Mouse (Mus musculus) gonadal fat pad, adult 2 months (tissue): ENCODE measurements around the gene Wfdc15a. TPM values are rescaled to one million over a fixed set of nuclear protein-coding genes. Genes with fewer than 3 reads are reported as not detected.

ENCODE experiments used
- DNase-seq: peaks from one replicate; pipeline ENCODE4 v3.0.0-alpha.2; 2012; ENCODE audit warnings: low read depth
- polyA plus RNA-seq: library from polyadenylated mRNA; depleted of rRNA; stranded (reverse); fragments of >200 nt; gene quantifications from 2 replicates; pipeline ENCODE4 v1.2.3, GENCODE M21; 2012; rRNA removed

The Wfdc15a gene
- polyA plus RNA-seq, 1 experiment: 0.63 TPM

- DNase-seq: no peak
Observed at GRCm38 (mm10) chr2:164177831-164178230, 22.1 kb downstream of the Wfdc15a start.

- DNase-seq: no peak
Observed at GRCm38 (mm10) chr2:164175850-164176249, 24.1 kb downstream of the Wfdc15a start.

GRCm38 (mm10) chr2:164174649-164175395 is 25.1 kb downstream of the Wfdc15a start:
- DNase-seq: no peak

DNA sequence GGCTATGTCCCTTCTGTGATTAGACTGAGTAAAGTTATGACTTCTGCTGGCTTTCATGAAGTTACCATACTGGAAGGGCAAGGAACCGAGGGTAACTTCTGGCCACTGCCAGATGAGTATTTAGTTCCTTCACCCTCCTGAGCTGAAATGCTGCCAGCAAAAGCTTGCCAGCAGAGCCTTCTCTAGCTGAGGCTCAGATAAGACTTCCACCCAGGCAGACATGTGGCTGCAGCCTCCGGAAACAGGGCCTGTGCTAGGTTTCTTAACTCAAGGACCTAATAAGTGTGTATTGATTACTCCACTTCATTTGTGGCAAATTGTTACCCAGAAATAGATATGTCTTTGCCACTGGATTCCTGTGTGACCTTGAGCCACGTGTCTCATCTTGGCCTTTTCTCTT is 26.5 kb downstream of the Wfdc15a start:
- DNase-seq: no peak

DNA sequence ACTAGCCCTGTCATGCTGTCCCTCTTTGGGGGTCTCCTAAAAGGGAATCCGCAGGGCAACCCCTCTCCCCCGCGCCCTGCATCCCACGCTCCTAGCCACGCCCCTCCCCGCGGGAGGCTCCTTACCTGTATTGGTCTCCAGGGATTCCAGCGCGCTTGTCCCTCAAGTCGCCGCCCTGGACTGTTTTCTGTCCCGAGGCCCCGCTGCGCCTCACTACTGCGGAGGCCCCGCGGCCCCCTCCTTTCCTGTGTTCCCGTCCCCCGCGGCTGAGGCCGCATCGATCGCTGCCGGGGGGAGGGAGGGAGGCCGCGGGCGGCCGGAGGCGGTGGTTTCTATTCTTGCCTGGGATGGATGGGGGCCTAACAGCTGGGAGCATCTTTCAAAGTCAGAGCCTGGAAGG is 29.0 kb downstream of the Wfdc15a start, which contains the start of gene Kcns1:
Gene Kcns1, minus strand, starts transcription at position 212 of the 400 bp plus-strand sequence.
- DNase-seq: no peak

- no peak for DNase-seq
Observed at GRCm38 (mm10) chr2:164170326-164170725, 29.6 kb downstream of the Wfdc15a start.

- DNase-seq: no peak
Observed at GRCm38 (mm10) chr2:164168571-164168946, 31.4 kb downstream of the Wfdc15a start.

DNA sequence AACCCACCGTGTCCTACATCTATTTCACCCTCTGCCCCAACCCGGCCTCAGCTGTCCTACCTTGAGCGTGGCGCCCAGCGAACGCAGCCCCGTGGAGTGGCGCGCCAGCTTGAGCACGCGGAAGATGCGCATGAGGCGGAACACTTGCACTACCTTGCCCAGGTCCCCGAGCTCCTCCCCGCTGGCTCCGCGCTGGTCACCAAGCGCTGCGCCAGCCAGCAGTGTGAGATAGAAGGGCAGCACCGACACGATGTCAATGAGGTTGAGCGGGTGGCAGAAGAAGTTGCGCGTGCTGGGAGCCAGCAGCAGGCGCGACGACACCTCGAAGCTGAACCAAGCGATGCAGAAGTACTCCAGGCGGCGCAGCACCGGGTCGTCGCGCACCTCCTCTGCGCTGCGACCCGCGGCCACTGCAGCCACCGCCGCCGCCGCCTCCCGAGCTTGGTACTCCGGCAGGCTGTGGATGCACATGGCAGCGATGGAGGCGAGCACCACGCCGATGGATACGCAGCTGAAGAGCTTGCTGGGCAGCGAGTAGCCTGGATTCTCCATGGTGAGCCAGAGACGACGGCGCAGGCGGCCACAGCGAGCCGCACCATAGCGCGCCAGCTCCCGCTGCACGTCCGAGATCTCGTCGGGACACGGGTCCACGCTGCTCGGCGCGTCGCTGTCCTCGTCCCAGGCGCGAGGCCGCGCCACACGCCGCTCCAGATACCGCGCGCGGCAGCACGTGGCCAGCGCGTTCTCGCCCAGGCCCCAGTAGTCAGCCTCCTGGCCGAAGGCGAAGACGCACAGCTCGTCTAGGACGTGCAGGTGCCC is 32.0 kb downstream of the Wfdc15a start:
- DNase-seq: no peak

GRCm38 (mm10) chr2:164164941-164165340 is 35.0 kb downstream of the Wfdc15a start:
- DNase-seq: no peak

DNA sequence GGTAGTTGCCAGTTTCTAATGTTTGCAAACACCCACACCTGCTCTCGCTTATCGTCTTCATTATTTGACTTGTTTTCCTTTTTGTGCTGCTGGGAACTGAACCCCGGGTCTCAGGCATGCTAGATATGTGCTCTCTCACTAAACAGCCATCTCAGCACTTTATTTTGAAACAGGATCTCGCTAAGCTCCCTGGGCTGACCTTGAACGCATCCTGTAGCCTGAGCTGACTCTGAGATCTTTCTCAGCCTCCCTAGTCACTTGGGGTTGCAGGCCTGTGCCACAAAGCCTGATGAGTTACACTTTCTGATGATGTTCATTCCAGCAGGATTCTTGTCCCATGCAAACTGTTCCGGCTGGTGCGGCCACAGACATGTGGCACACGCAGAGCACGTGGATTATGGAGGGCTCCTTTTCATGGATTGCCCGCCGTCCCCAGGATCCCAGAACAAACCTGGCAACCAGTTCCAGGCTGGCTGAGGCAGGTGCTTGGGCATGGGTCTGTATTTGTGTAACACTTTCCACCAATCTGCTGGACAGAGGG is 38.3 kb downstream of the Wfdc15a start:
- no peak for DNase-seq

DNA sequence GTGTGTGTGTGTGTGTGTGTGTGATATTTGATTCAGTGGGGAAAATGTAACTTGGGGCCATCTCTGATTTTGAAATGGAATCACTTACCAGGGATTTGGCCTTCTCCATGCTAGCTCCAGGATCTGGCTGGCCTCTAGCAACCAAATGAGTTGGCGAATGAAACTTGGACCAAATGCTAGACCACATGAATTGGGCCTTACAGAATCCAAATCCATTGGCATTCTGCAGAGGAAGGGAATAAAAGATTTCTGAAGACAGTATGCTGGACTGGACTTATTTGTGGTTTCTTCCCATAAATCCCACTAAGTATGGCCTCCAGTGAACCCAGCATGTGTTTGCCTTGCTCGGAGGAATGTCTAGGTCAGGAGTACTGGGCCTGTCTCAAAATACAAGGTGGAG is 41.1 kb downstream of the Wfdc15a start:
- DNase-seq: no peak

DNA sequence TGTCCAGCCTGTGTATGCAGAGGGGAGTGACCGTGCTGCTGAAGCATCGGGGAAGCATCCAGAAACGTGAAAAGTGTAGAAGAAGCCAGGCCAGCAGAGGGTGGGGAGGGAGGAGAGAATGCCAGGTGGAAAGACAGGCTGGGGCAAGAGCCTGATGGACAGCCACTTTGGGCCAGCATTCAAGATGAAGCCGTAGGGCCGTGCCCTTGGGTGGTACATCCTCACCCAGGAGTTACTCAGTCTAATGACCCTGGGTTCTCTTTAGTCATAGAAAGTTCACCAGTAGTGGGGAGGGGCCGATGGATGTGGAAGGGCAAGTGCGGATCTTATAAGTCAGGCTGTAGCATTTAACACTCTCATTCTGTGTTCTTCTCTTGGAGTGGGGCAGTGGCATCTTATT is 43.8 kb downstream of the Wfdc15a start:
- DNase-seq: no peak

DNA sequence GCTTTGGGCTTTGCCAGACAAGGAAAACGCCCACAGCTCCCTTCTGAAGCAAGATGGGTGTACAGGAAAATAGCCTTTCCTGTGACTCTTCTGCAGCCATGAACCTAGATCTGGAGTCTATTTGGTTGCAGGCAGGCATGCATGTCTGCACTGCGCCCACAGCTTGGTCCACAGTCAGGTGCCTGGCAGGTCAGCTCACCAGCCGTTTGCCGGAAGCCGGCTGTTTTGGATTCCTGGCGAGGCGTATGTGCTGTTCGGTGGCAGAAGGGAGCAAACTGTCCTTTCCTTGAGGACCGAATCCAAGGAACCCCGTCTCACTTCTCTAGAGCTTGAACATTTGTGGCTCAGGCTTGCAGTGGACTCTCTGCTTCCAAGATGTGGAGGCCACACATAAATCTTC is 45.9 kb downstream of the Wfdc15a start:
- no peak for DNase-seq

DNA sequence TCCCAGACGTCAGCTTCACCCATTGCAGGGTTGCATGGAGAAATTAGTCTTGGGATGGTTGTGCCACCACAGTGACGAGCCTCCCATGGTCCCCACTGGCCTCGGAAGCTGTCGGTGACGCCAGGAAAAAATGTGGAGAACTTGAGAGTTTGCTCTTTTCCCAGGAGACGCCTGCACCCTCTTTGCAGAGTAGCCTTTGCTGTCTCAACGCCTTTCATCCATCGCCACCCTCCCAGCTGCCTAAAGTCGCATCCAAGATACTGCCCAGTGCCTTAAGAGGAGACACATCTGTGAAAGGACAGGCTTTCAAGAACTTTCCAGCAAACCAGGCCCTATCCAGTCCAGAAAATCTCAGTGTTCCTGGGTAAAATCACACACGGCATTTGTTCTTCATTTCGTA is 47.6 kb downstream of the Wfdc15a start:
- no peak for DNase-seq

DNA sequence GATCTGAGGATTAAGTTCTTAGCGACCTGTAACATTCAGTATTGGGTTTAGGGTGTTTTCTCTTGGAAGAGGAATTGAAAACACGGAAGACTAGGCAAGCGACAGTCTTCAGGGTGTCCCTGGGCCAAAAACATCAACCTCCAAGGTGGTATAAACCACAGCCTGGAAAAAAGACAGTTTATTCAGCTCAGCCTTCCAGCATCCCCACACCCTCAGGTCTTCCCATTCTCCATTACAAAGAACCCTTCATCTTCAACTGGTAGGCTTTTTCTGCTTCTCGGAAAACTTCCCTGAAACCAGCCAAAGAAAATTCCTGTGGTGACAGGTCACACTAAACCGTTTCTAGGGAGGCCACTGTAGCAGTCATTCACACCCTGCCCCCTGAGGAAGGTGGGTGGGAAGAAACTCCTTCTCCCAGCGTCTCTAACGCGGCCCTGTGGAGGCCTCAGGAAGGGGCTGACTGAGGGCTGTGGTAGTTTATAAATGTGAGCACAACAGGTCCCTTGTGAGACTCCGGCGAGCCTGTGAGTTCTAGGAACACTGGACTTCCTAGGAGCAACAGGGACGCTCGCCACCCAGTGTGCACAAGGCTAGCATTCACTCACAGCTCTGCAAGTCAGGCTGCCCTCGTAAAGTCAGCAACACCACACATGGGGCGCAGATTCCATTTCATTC is 49.7 kb downstream of the Wfdc15a start:
- DNase-seq: no peak

Other genes starting within 250 kb of the Wfdc15a start
- gene Ywhab, start 205.2 kb downstream of the Wfdc15a start, polyA plus RNA-seq: 95.3 and 100 TPM in 2 replicates
- gene Pabpc1l, start 174.7 kb downstream of the Wfdc15a start, polyA plus RNA-seq: 24.0 and 36.7 TPM in 2 replicates
- 15.0 and 16.1 TPM in 2 replicates for gene Stk4, start 129.8 kb downstream of the Wfdc15a start, polyA plus RNA-seq
- gene Tomm34, start 129.0 kb downstream of the Wfdc15a start, polyA plus RNA-seq: 46.7 and 59.2 TPM in 2 replicates
- gene Kcns1, start 29.0 kb downstream of the Wfdc15a start, polyA plus RNA-seq: 0.46 and 2.2 TPM in 2 replicates
- gene Wfdc5, start 17.4 kb downstream of the Wfdc15a start, polyA plus RNA-seq: 0.07 TPM in 1 of 2 replicates, not detected in the other
- gene Wfdc12, start 9.5 kb downstream of the Wfdc15a start, polyA plus RNA-seq: 0.81 TPM in 1 of 2 replicates, not detected in the other
- 420 and 765 TPM in 2 replicates for gene Wfdc15b, start 21.5 kb upstream of the Wfdc15a start, polyA plus RNA-seq
- gene Svs2, start 38.3 kb upstream of the Wfdc15a start, polyA plus RNA-seq: 4.1 TPM in 1 of 2 replicates, not detected in the other
- 0.69 TPM in 1 of 2 replicates, not detected in the other for gene Svs3b, start 56.5 kb upstream of the Wfdc15a start, polyA plus RNA-seq
- 15.6 TPM in 1 of 2 replicates, not detected in the other for gene Svs4, start 78.3 kb upstream of the Wfdc15a start, polyA plus RNA-seq
- gene Svs3a, start 89.1 kb upstream of the Wfdc15a start, polyA plus RNA-seq: 3.0 TPM in 1 of 2 replicates, not detected in the other
- gene Svs6, start 116.6 kb upstream of the Wfdc15a start, polyA plus RNA-seq: 0.27 TPM in 1 of 2 replicates, not detected in the other
- 32.6 TPM in 1 of 2 replicates, not detected in the other for gene Svs5, start 132.6 kb upstream of the Wfdc15a start, polyA plus RNA-seq
- 73.0 and 86.1 TPM in 2 replicates for gene Slpi, start 189.0 kb upstream of the Wfdc15a start, polyA plus RNA-seq
- gene Rbpjl, start 203.0 kb upstream of the Wfdc15a start, polyA plus RNA-seq: 0.03 TPM in 2 replicates
- gene Matn4, start 205.0 kb upstream of the Wfdc15a start, polyA plus RNA-seq: 0.88 and 1.4 TPM in 2 replicates
- gene Sdc4, start 243.8 kb upstream of the Wfdc15a start, polyA plus RNA-seq: 18.0 and 19.6 TPM in 2 replicates